Mouse (Mus musculus) ES-Bruce4 (cell line): ENCODE data around the gene Calm4. TPM values are rescaled to one million over a fixed set of nuclear protein-coding genes. Genes with fewer than 3 reads are reported as not detected.

Source experiments
- H3K27ac ChIP-seq: 2 replicates; pipeline ENCODE4 v1.5.1; 2012; ENCODE audit warnings: low read length, inconsistent platforms; ENCODE audit not compliant: insufficient read depth
- H3K27me3 ChIP-seq: 2 replicates; pipeline ENCODE4 v1.6.1; 2012; ENCODE audit warnings: mild to moderate bottlenecking, low read length, inconsistent platforms; ENCODE audit not compliant: control insufficient read depth, poor library complexity, insufficient read depth, severe bottlenecking
- H3K36me3 ChIP-seq: 2 replicates; pipeline ENCODE4 v1.6.1; 2012; ENCODE audit warnings: inconsistent platforms, mild to moderate bottlenecking, low read length, moderate library complexity; ENCODE audit not compliant: control insufficient read depth, poor library complexity, insufficient read depth, severe bottlenecking
- H3K4me1 ChIP-seq: one replicate; pipeline ENCODE4 v1.8.1; 2011; ENCODE audit warnings: low read length; ENCODE audit not compliant: control insufficient read depth, insufficient read depth
- H3K4me3 ChIP-seq: 2 replicates; pipeline ENCODE4 v1.5.1; 2011; ENCODE audit warnings: low read depth, mild to moderate bottlenecking, low read length
- H3K9ac ChIP-seq: 2 replicates; pipeline ENCODE4 v1.6.1; 2012; ENCODE audit warnings: low read depth, mild to moderate bottlenecking, inconsistent platforms; ENCODE audit not compliant: poor library complexity, severe bottlenecking
- H3K9me3 ChIP-seq: replicated peaks from 2 replicates; pipeline ENCODE4 v1.6.1; 2012; ENCODE audit warnings: mild to moderate bottlenecking, low read length, inconsistent platforms; ENCODE audit not compliant: control insufficient read depth, poor library complexity, insufficient read depth, severe bottlenecking
- CTCF ChIP-seq: IDR thresholded peaks from one replicate; pipeline ENCODE4 v1.8.1; 2011; ENCODE audit warnings: low read depth, low read length
- EP300 ChIP-seq: IDR thresholded peaks from 2 replicates; pipeline ENCODE4 v1.6.1; 2011; ENCODE audit warnings: low read depth, low read length; ENCODE audit not compliant: insufficient read depth
- POLR2A ChIP-seq: IDR thresholded peaks from one replicate; pipeline ENCODE4 v1.8.1; 2011; ENCODE audit warnings: low read length; ENCODE audit not compliant: insufficient read depth
- polyA plus RNA-seq: library from polyadenylated mRNA; stranded (reverse); fragments of >200 nt; gene quantifications from 2 replicates; pipeline ENCODE4 v1.2.4, GENCODE M21; 2011; ENCODE audit warnings: low read depth; ENCODE audit not compliant: missing spikeins, insufficient read depth, insufficient read length

Gene Calm4
- polyA plus RNA-seq, 1 experiment = not detected

DNA sequence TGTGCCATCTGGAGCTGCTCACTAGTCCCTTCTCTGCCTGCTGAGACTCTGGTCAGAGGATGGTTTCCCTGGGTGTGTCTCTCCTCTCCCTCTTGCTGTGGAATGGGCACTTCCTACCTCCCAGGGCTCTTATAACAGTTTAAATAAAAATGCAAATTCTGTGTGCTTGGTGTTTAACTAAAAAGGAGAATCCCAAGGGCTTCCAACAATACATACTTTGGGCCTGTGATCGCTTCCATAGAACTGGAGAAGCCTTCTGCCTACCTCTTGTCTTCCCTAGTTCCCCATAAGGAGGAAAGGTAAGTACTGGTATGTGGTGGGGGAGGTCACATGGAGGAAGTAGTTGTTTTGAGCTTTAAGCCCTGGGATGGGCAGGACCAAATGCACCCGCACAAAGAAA lies 17.3 kb downstream of the Calm4 start:
- Histone ChIP-seq H3K27me3 (no peaks in the 10 kb centered on the region), H3K4me3 (no peak overlapping the region), H3K9me3 (no peaks in the 10 kb centered on the region), H3K9ac (no peak overlapping the region), H3K27ac (no peak overlapping the region), H3K36me3 (no peaks in the 10 kb centered on the region), H3K4me1 (no peaks in the 10 kb centered on the region)
- TF ChIP-seq EP300 = no peak
- TF ChIP-seq CTCF = no peak
- no peak for TF ChIP-seq POLR2A

DNA sequence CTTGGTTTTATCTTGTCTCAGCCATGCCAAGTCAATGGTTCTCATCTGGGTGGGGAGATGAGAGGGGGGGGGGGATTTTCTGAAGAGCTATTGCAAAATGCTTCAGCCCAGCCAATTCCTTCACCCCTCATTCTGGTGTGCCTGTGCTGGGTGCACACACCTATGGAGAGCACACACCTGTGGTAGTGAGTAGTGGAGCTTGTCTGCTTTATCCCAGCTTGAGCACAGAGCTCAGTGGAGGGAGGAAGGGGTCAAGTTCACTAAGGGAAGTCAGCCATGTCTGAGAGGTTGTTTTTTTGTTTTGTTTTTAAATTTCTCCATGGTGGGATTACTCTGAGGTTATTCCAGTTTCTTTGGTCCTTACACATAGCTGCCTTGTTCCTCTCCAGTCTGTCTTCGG lies 18.7 kb downstream of the Calm4 start:
- Histone ChIP-seq H3K4me3 (no peak overlapping the region), H3K9me3 (no peaks in the 10 kb centered on the region), H3K27ac (no peak overlapping the region), H3K4me1 (no peaks in the 10 kb centered on the region), H3K9ac (no peak overlapping the region), H3K27me3 (no peaks in the 10 kb centered on the region), H3K36me3 (no peaks in the 10 kb centered on the region)
- TF ChIP-seq CTCF (no peak), POLR2A (no peak), EP300 (no peak)

DNA sequence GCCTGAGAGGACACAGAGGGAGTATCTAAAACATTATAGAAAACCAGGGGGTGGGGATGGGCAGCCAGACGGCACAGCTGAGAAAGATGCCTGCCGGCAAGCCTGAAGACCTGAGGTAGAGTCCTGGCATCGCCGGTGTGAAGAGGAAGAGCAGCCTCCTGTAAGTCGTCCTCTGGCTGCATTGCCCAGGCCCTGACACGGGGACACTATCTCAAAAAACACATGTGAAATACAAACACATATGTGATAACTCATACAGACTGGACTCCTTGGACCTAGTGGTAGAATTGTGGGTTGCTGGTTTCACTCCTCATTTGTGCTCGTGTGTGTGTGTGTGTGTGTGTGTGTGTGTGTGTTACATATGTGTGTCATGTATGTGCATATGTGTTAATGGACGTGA lies 23.7 kb downstream of the Calm4 start:
- Histone ChIP-seq H3K4me1 (no peaks in the 10 kb centered on the region), H3K9me3 (no peaks in the 10 kb centered on the region), H3K9ac (no peak overlapping the region), H3K27me3 (no peaks in the 10 kb centered on the region), H3K4me3 (no peak overlapping the region), H3K36me3 (no peaks in the 10 kb centered on the region), H3K27ac (no peak overlapping the region)
- TF ChIP-seq EP300 (no peak), CTCF (no peak), POLR2A (no peak)

DNA sequence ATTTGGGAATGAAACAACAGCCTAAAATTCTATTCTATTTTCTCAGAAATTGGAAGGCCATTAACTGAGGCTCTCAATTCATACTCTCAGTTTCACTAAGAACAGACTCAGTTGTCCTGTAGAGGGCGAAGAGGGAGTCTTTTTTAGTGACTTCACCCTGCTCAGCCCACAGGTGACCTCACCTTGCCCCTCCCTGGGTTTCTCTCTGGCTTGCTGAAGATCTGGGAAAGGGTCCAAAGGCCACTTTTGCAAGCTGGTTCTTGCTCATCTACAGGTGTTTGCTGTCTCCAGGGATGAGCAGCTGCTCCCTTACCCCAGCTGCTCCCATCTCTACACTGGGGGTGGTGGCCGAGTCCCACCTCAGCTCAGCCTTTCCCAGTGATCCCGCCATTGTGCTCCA lies 24.8 kb downstream of the Calm4 start:
- TF ChIP-seq EP300 = no peak
- TF ChIP-seq POLR2A = no peak
- TF ChIP-seq CTCF = no peak
- no peaks in the 10 kb centered on the region for H3K36me3 ChIP-seq
- no peak overlapping the region for H3K4me3 ChIP-seq
- H3K27ac ChIP-seq = no peak overlapping the region
- no peaks in the 10 kb centered on the region for H3K27me3 ChIP-seq
- no peaks in the 10 kb centered on the region for H3K4me1 ChIP-seq
- H3K9ac ChIP-seq = no peak overlapping the region
- no peaks in the 10 kb centered on the region for H3K9me3 ChIP-seq

DNA sequence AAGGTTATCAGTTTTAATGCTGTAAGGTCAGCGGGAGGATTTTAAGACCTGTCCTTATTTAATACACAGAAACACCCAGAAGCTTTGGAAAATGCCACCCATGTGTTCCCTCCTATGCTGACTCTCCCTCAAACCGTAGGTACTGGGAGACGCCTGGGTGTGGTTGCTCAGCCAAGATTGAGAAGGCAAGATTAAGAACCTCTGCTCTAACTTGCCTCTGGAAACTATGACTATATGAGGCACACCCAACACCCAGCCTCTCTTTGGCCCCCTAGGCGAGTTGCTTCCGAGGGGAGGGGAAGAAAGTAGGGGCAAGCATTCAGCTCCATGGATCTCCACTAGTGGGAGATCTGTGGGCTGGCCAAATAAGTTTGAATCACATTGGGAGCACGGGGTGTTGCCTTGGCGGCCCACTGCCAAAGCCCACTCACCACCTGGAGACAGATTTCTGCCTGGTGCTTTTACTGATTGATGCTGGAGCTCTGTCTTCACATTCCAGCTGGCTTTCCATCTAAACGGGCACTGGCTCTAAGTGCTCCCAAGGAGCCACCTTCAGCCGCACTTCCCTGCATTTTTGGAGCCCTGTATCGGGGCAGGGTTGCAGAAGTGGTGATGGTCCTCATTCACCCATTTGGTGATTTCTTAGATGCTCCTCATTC lies 25.5 kb downstream of the Calm4 start:
- Histone ChIP-seq H3K9me3 (no peaks in the 10 kb centered on the region), H3K27ac (no peak overlapping the region), H3K4me3 (no peak overlapping the region), H3K27me3 (no peaks in the 10 kb centered on the region), H3K36me3 (no peaks in the 10 kb centered on the region), H3K9ac (no peak overlapping the region), H3K4me1 (no peaks in the 10 kb centered on the region)
- TF ChIP-seq CTCF (no peak), POLR2A (no peak), EP300 (no peak)

DNA sequence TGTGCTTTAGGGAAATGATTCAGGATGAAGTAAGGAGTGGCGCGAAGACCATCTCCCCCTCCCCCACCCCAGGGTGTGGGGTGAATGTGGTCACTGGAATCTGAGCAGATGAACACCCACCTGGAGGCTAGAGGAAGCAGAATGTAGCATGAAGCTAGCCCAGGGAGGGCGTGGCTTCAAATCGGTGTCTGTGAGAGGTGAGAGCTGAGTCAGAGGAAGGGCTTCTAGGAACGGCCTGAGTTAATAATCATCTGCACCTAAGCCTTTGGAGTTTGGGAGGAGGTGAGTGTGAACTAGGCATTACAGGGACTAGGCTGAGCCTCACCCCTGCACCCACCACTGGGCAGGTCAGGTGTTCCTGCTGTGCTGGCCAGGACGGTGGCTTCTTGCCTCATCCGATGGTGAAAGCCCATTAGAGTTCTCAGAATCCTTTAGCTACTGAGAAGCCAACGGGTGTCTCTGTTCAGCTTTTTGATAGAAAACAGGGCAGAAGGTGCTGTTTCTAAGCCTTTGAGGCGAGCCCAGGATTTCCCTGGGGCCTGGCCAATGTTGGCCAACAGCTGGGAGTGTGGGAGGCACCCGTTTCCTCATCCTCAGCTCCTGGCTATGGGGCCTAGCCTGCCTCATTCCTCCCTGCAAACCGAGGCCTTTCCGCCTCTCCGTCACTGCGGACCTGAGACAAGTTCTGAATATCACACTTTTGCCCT lies 28.2 kb downstream of the Calm4 start:
- H3K9ac ChIP-seq = no peak overlapping the region
- TF ChIP-seq EP300 (no peak), CTCF (no peak), POLR2A (no peak)
- no peak overlapping the region for H3K4me3 ChIP-seq
- no peaks in the 10 kb centered on the region for H3K36me3 ChIP-seq
- no peak overlapping the region for H3K27ac ChIP-seq
- no peaks in the 10 kb centered on the region for H3K4me1 ChIP-seq
- H3K9me3 ChIP-seq = no peaks in the 10 kb centered on the region
- H3K27me3 ChIP-seq = no peaks in the 10 kb centered on the region
